Mouse (Mus musculus) heart, embryonic 16.5 days (tissue): ENCODE results near the gene Gm21149. TPM values are rescaled to one million over a fixed set of nuclear protein-coding genes. Genes with fewer than 3 reads are reported as not detected.
"Not testable (repeated sequence)": the region's sequence is repeated elsewhere in the genome, so short reads cannot be mapped to it uniquely, and the experiment has no call there.

ENCODE experiments used
- ATAC-seq: fragments of 200-750 bp; cut with Nextera tagmentation; replicated peaks from 2 replicates; pipeline ENCODE4 v1.8.0; 2017; ENCODE audit warnings: moderate number of reproducible peaks; ENCODE audit not compliant: insufficient read depth, low FRiP score; ENCODE audit errors: extremely low read depth
- H3K27ac ChIP-seq: fragments of 300-500 bp; sonication (generic); 2 replicates; pipeline ENCODE4 v1.5.1; 2014; ENCODE audit warnings: mild to moderate bottlenecking, low read length, control low read depth, moderate library complexity
- H3K27me3 ChIP-seq: fragments of 300-500 bp; sonication (generic); 2 replicates; pipeline ENCODE4 v1.6.1; 2014; ENCODE audit warnings: low read length, mixed read lengths; ENCODE audit not compliant: control insufficient read depth, insufficient read depth
- H3K36me3 ChIP-seq: fragments of 300-500 bp; sonication (generic); 2 replicates; pipeline ENCODE4 v1.6.1; 2014; ENCODE audit not compliant: control insufficient read depth, insufficient read depth
- H3K4me1 ChIP-seq: fragments of 300-500 bp; sonication (generic); 2 replicates; pipeline ENCODE4 v1.6.1; 2014; ENCODE audit warnings: low read length, mixed read lengths; ENCODE audit not compliant: control insufficient read depth, insufficient read depth
- H3K4me2 ChIP-seq: fragments of 300-500 bp; sonication (generic); 2 replicates; pipeline ENCODE4 v1.6.1; 2014; ENCODE audit warnings: low read depth, mild to moderate bottlenecking, control low read depth, low read length
- H3K4me3 ChIP-seq: fragments of 300-500 bp; sonication (generic); 2 replicates; pipeline ENCODE4 v1.5.1; 2014; ENCODE audit warnings: mild to moderate bottlenecking, control low read depth, low read length
- H3K9ac ChIP-seq: fragments of 300-500 bp; sonication (generic); 2 replicates; pipeline ENCODE4 v1.6.1; 2014; ENCODE audit warnings: low read length, control low read depth
- H3K9me3 ChIP-seq: fragments of 300-500 bp; sonication (generic); replicated peaks from 2 replicates; pipeline ENCODE4 v1.6.1; 2016; ENCODE audit warnings: low read length; ENCODE audit not compliant: control insufficient read depth
- WGBS: fragments of 180-500 bp; shearing (Covaris S2); extraction: QIAGEN DNeasy Blood & Tissue Kit; methylation state at CpG from one replicate; pipeline ENCODE4 v1.1.7; 2014; 5-methylcytosine and 5-hydroxymethylcytosine counted together
- polyA plus RNA-seq: library from polyadenylated mRNA; unstranded; fragments of >200 nt; fragmentation: Nextera tagmentation; extraction: Ambion mirVana; gene quantifications from 2 replicates; pipeline ENCODE4 v1.2.1, GENCODE M21; 2015

Gm21149 gene
- polyA plus RNA-seq, 1 experiment from 2014 or later = 0.32 TPM

- H3K4me3 ChIP-seq = no peak overlapping the region
- no peaks in the 10 kb centered on the region for H3K27me3 ChIP-seq
- WGBS = 58% methylated on average over 3 of the region's 3 CpGs
- H3K9ac ChIP-seq = no peak overlapping the region
- peak; percentile 18; the same call in 1 of the 2 replicates for ATAC-seq
- no peak overlapping the region for H3K27ac ChIP-seq
- no peak overlapping the region for H3K4me2 ChIP-seq
- H3K9me3 ChIP-seq = peaks cover 13% of the 10 kb centered on the region
- no peaks in the 10 kb centered on the region for H3K4me1 ChIP-seq
- no peaks in the 10 kb centered on the region for H3K36me3 ChIP-seq
Observed at GRCm38 (mm10) chr5:15507309-15507619, 30.9 kb upstream of the Gm21149 start.

GRCm38 (mm10) chr5:15506575-15507308 is 30.4 kb upstream of the Gm21149 start:
- no peak overlapping the region for H3K9ac ChIP-seq
- peak; percentile 65 for ATAC-seq

GRCm38 (mm10) chr5:15498774-15499400 is 22.6 kb upstream of the Gm21149 start:
- 24% methylated on average over 5 of the region's 5 CpGs for WGBS
- H3K27me3 ChIP-seq, H3K27ac ChIP-seq, H3K4me1 ChIP-seq, H3K4me2 ChIP-seq, H3K9ac ChIP-seq, H3K36me3 ChIP-seq, H3K4me3 ChIP-seq: not testable (repeated sequence)
- ATAC-seq = peak; percentile 28; the same call in 1 of the 2 replicates
- H3K9me3 ChIP-seq = peaks cover 15% of the 10 kb centered on the region

More at GRCm38 (mm10) chr5:15506575-15507308, 30.4 kb upstream of the Gm21149 start:
- Histone ChIP-seq H3K4me1 (no peaks in the 10 kb centered on the region), H3K36me3 (no peaks in the 10 kb centered on the region), H3K27me3 (no peaks in the 10 kb centered on the region), H3K27ac (no peak overlapping the region), H3K9me3 (peaks cover 12% of the 10 kb centered on the region), H3K4me3 (peak overlapping the region; percentile 19; the same call in 1 of the 2 replicates), H3K4me2 (peak overlapping the region; percentile 40)
- WGBS = 43% methylated on average over 16 of the region's 16 CpGs

GRCm38 (mm10) chr5:15498350-15498749 is 22.0 kb upstream of the Gm21149 start:
- H3K27me3 ChIP-seq, H3K4me2 ChIP-seq, H3K36me3 ChIP-seq, H3K4me3 ChIP-seq, H3K9ac ChIP-seq, H3K27ac ChIP-seq, H3K4me1 ChIP-seq, ATAC-seq: not testable (repeated sequence)
- 63% methylated on average over 3 of the region's 3 CpGs for WGBS
- peaks cover 17% of the 10 kb centered on the region for H3K9me3 ChIP-seq

GRCm38 (mm10) chr5:15490934-15491333 is 14.6 kb upstream of the Gm21149 start:
- H3K4me3 ChIP-seq, H3K9ac ChIP-seq, H3K36me3 ChIP-seq, H3K27me3 ChIP-seq, H3K4me1 ChIP-seq, H3K4me2 ChIP-seq, H3K27ac ChIP-seq: not testable (repeated sequence)
- WGBS = 46% methylated on average over 2 of the region's 2 CpGs
- ATAC-seq = peak; percentile 45; the same call in 1 of the 2 replicates
- H3K9me3 ChIP-seq = peaks cover 12% of the 10 kb centered on the region

GRCm38 (mm10) chr5:15488743-15489142 is 12.4 kb upstream of the Gm21149 start:
- Histone ChIP-seq H3K4me2 (no peak overlapping the region), H3K9ac (no peak overlapping the region), H3K36me3 (no peaks in the 10 kb centered on the region), H3K27me3 (no peaks in the 10 kb centered on the region), H3K27ac (no peak overlapping the region), H3K4me1 (no peaks in the 10 kb centered on the region), H3K4me3 (no peak overlapping the region), H3K9me3 (peaks cover 11% of the 10 kb centered on the region; the same call in 1 of the 2 replicates)
- 75% methylated on average over 5 of the region's 5 CpGs for WGBS
- ATAC-seq = no peak

- not testable (repeated sequence) for ATAC-seq, H3K36me3 ChIP-seq, H3K4me2 ChIP-seq, H3K27ac ChIP-seq, H3K9ac ChIP-seq, H3K4me1 ChIP-seq, H3K27me3 ChIP-seq, H3K4me3 ChIP-seq
- H3K9me3 ChIP-seq = peaks cover 11% of the 10 kb centered on the region
- 14% methylated on average over 2 of the region's 2 CpGs for WGBS
Observed at GRCm38 (mm10) chr5:15484616-15485015, 8.3 kb upstream of the Gm21149 start.

GRCm38 (mm10) chr5:15483576-15483975 is 7.3 kb upstream of the Gm21149 start:
- H3K4me3 ChIP-seq, H3K9ac ChIP-seq, H3K9me3 ChIP-seq, H3K4me1 ChIP-seq, ATAC-seq, H3K4me2 ChIP-seq, H3K27me3 ChIP-seq, H3K27ac ChIP-seq, H3K36me3 ChIP-seq: not testable (repeated sequence)
- 43% methylated on average over 4 of the region's 4 CpGs for WGBS

- H3K9me3 ChIP-seq, H3K4me3 ChIP-seq, H3K9ac ChIP-seq, H3K4me1 ChIP-seq, ATAC-seq, H3K27me3 ChIP-seq, H3K4me2 ChIP-seq, H3K27ac ChIP-seq, H3K36me3 ChIP-seq: not testable (repeated sequence)
- 45% methylated on average over 2 of the region's 2 CpGs for WGBS
Observed at GRCm38 (mm10) chr5:15482815-15483214, 6.5 kb upstream of the Gm21149 start.
